In the genomic region with DNA sequence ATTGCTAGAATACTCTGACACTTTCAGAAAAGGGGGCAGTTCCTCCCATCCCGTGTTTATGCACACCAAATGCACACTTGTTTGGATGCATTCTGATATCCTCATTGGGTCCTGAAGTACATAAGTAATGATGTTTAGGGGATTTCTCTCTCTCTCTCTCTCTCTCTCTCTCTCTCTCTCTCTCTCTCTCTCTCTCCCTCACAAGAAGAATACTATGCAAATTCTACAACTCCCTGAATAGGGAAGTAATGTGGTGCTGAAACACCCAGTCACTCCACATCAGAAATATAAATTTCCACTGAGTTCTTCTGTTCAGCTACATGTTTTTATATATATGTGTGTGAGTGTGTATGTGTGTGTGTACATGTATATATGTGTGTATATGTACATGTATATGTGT, we compare ENCODE assay signal across 27 mouse cellular contexts. TPM values are rescaled to one million over a fixed set of nuclear protein-coding genes. Genes with fewer than 3 reads are reported as not detected.
A peak's percentile ranks its signal among the peaks of the same experiment; 100 is the strongest.
DNase-seq lines count a peak whose midpoint lies in the region; ATAC-seq and TF ChIP-seq lines count a peak whose summit lies in the region.
"Had no signal": no experiment of that assay in that cellular context is flagged by ENCODE, and none has a peak within 500 bp of the region (broad histone marks: within the 10 kb centered on the region; RNA-seq: fewer than 3 reads in every experiment).

No protein-coding gene starts in this region.

- H3K36me3 ChIP-seq in heart, embryonic 16.5 days (ENCODE audit: control insufficient read depth, insufficient read depth), result no peaks in the 10 kb centered on the region
- H3K36me3 ChIP-seq: embryonic facial prominence, embryonic 10.5 days; embryonic facial prominence, embryonic 15.5 days; G1E; hindbrain, embryonic 10.5 days; hindbrain, embryonic 15.5 days; limb, embryonic 12.5 days; liver, embryonic 15.5 days; midbrain, embryonic 13.5 days; neural tube, embryonic 13.5 days had no signal

- H3K27ac ChIP-seq in gastrocnemius, adult 2 months, result peak overlapping the region; percentile 1; the same call in 1 of the 2 replicates
- H3K27ac ChIP-seq in heart, embryonic 16.5 days (ENCODE audit: low read length), result peak overlapping the region; percentile 71
- H3K27ac ChIP-seq: embryonic facial prominence, embryonic 10.5 days; embryonic facial prominence, embryonic 15.5 days; forebrain, embryonic 13.5 days; hindbrain, embryonic 10.5 days; hindbrain, embryonic 15.5 days; limb, embryonic 12.5 days; liver, embryonic 15.5 days; midbrain, embryonic 13.5 days; neural tube, embryonic 13.5 days had no signal

- no peaks in the 10 kb centered on the region for H3K9me3 ChIP-seq in heart, embryonic 16.5 days (replicated peaks; ENCODE audit: control insufficient read depth, low read length)
- H3K9me3 ChIP-seq: embryonic facial prominence, embryonic 10.5 days; embryonic facial prominence, embryonic 15.5 days; forebrain, embryonic 13.5 days; G1E; hindbrain, embryonic 10.5 days; hindbrain, embryonic 15.5 days; limb, embryonic 12.5 days; liver, embryonic 15.5 days; midbrain, embryonic 13.5 days had no signal

- H3K9ac ChIP-seq in heart, embryonic 16.5 days (ENCODE audit: low read length), result no peak overlapping the region
- H3K9ac ChIP-seq: embryonic facial prominence, embryonic 15.5 days; forebrain, embryonic 13.5 days; hindbrain, embryonic 15.5 days; limb, embryonic 12.5 days; liver, embryonic 15.5 days; lung, embryonic 14.5 days; midbrain, embryonic 13.5 days; neural tube, embryonic 13.5 days had no signal

- ATAC-seq in heart, embryonic 16.5 days (replicated peaks; ENCODE audit: extremely low read depth, insufficient read depth, low FRiP score), result no peak
- ATAC-seq in megakaryocyte progenitor cell, adult 5-6 weeks (replicated peaks; ENCODE audit: poor library complexity), result peak; percentile 43; the same call in 1 of the 2 replicates
- no peak for ATAC-seq in megakaryocyte-erythroid progenitor cell, adult 5-6 weeks (replicated peaks; ENCODE audit: low FRiP score, low TSS enrichment, poor library complexity, severe bottlenecking)
- ATAC-seq: forebrain, embryonic 13.5 days; midbrain, embryonic 13.5 days had no signal

- H3K4me2 ChIP-seq in heart, embryonic 16.5 days (ENCODE audit: low read depth, low read length), result no peak overlapping the region
- H3K4me2 ChIP-seq: embryonic facial prominence, embryonic 15.5 days; forebrain, embryonic 13.5 days; hindbrain, embryonic 15.5 days; limb, embryonic 12.5 days; liver, embryonic 15.5 days; lung, embryonic 14.5 days; midbrain, embryonic 13.5 days; neural tube, embryonic 13.5 days had no signal

- TF ChIP-seq CTCF in gastrocnemius, adult 2 months (IDR thresholded peaks at IDR 0.05), result no peak

- no peak overlapping the region for H3K4me3 ChIP-seq in gastrocnemius, adult 2 months
- no peak overlapping the region for H3K4me3 ChIP-seq in heart, embryonic 16.5 days (ENCODE audit: low read length)
- H3K4me3 ChIP-seq: embryonic facial prominence, embryonic 10.5 days; embryonic facial prominence, embryonic 15.5 days; forebrain, embryonic 13.5 days; hindbrain, embryonic 10.5 days; hindbrain, embryonic 15.5 days; limb, embryonic 12.5 days; liver, embryonic 15.5 days; midbrain, embryonic 13.5 days; neural tube, embryonic 13.5 days had no signal

- 53% methylated on average over 1 of the region's 1 CpGs for whole genome bisulfite sequencing in heart, embryonic 16.5 days

- DNase-seq in gastrocnemius, adult 2 months, result no peak
- no peak for DNase-seq in gastrocnemius, postnatal 4 days (ENCODE audit: low spot score in 2 of 2)
- no peak for DNase-seq in heart, adult 9 months (ENCODE audit: low spot score in 2 of 2)
- peak; percentile 13 for DNase-seq in MEL-GATA-1-ER (ENCODE audit: extremely low read depth, low read depth)
- DNase-seq in cerebellum, adult 11-12 months, result no peak
- DNase-seq: adrenal gland, postnatal 14 days; cerebellum, adult 18-20 months; cerebellum, postnatal 10 days; gastrocnemius, postnatal 25 days; kidney, adult 8-10 months; layer of hippocampus, adult 9-11 months; thymus, postnatal 4 days had no signal

- H3K27me3 ChIP-seq in heart, embryonic 16.5 days (ENCODE audit: control insufficient read depth, insufficient read depth, low read length), result no peaks in the 10 kb centered on the region
- H3K27me3 ChIP-seq: embryonic facial prominence, embryonic 15.5 days; forebrain, embryonic 13.5 days; hindbrain, embryonic 15.5 days; limb, embryonic 12.5 days; liver, embryonic 15.5 days; midbrain, embryonic 13.5 days; neural tube, embryonic 13.5 days had no signal

- H3K4me1 ChIP-seq in heart, embryonic 16.5 days (ENCODE audit: control insufficient read depth, insufficient read depth, low read length), result no peaks in the 10 kb centered on the region
- H3K4me1 ChIP-seq: embryonic facial prominence, embryonic 10.5 days; embryonic facial prominence, embryonic 15.5 days; forebrain, embryonic 13.5 days; hindbrain, embryonic 10.5 days; hindbrain, embryonic 15.5 days; limb, embryonic 12.5 days; liver, embryonic 15.5 days; midbrain, embryonic 13.5 days; neural tube, embryonic 13.5 days had no signal

- intact Hi-C loops in gastrocnemius, adult 2 months (cut with DNase I), result no loop called here

RNA-seq across cellular contexts. Expression of gene St8sia6, which starts 43.1 kb away (rescaled TPM):
- under 1 TPM; 0.48 to 0.59 TPM for total RNA-seq in gastrocnemius, adult 2 months (2021)
- total RNA-seq in gastrocnemius, postnatal 4 days (2021), result under 1 TPM; 0.31 to 0.39 TPM
- 1.0 TPM in 2 replicates for polyA plus RNA-seq in heart, embryonic 16.5 days (2015; fragmentation: Nextera tagmentation; extraction: Ambion mirVana)
- total RNA-seq in megakaryocyte progenitor cell, adult 5-6 weeks (2015), result 2.0 and 5.5 TPM in 2 replicates
- 1.00 and 1.5 TPM in 2 replicates for total RNA-seq in megakaryocyte progenitor cell, adult 5-6 weeks (2017)
- 7.7 and 9.1 TPM in 2 replicates for total RNA-seq in megakaryocyte-erythroid progenitor cell, adult 5-6 weeks (2014; fragmentation: Nextera tagmentation)
- 9.2 and 26.6 TPM in 2 replicates for total RNA-seq in megakaryocyte-erythroid progenitor cell, adult 5-6 weeks (2017)
- polyA plus RNA-seq: G1E; liver, adult 2 months; liver, embryonic 15.5 days had no signal
